Mouse (Mus musculus): ENCODE data around the gene Mad1l1. TPM values are rescaled to one million over a fixed set of nuclear protein-coding genes. Genes with fewer than 3 reads are reported as not detected.

The Mad1l1 gene
- polyA plus RNA-seq, 1 experiment from 2014 or later: 35.1 TPM

DNA sequence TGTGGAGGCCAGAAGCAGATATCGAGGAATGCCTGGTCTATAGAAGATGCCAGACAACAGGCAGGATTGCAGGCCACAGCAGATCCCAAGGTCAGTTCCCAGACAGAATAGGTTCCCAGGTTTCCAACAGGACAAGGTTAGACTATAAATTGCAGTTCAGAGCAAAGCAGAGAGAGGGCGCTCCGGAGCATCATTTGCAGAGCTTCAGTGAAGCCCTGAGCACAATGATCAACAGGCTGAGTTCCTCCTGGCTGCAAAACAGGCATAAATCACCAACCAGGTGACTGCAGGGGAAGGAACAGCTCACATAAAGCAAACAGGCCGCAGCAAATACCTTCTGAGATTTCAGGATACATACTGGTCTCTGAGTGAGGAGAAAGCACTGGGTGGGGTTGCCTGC, 123.6 kb downstream of the Mad1l1 start:
- Histone ChIP-seq H3K4me3 (ENCODE audit: low read depth, low read length) (no peak overlapping the region), H3K4me2 (replicated peaks; ENCODE audit: low read depth, low read length) (no peak overlapping the region), H3K36me3 (ENCODE audit: control insufficient read depth, insufficient read depth, low read length) (0 out of 2 replicates have a peak, but pooled peaks cover 3% of the 10 kb centered on the region), H3K27me3 (ENCODE audit: control insufficient read depth, insufficient read depth, low read length) (no peaks in the 10 kb centered on the region), H3K4me1 (replicated peaks; ENCODE audit: control insufficient read depth, insufficient read depth, low read length) (peaks cover 3% of the 10 kb centered on the region; the same call in 1 of the 2 replicates), H3K9me3 (ENCODE audit: control insufficient read depth, low read length) (no peaks in the 10 kb centered on the region), H3K27ac (ENCODE audit: low read depth, low read length) (no peak overlapping the region), H3K9ac (ENCODE audit: low read depth, low read length) (no peak overlapping the region)
- WGBS: 30% methylated on average over 4 of the region's 4 CpGs
- DNase-seq (ENCODE audit: low spot score): peak; percentile 86
- no peak for ATAC-seq (ENCODE audit: low FRiP score)

- Histone ChIP-seq H3K27ac (ENCODE audit: low read depth, low read length) (no peak overlapping the region), H3K9me3 (ENCODE audit: control insufficient read depth, low read length) (no peaks in the 10 kb centered on the region), H3K36me3 (ENCODE audit: control insufficient read depth, insufficient read depth, low read length) (0 out of 2 replicates have a peak, but pooled peaks cover 3% of the 10 kb centered on the region), H3K27me3 (ENCODE audit: control insufficient read depth, insufficient read depth, low read length) (no peaks in the 10 kb centered on the region), H3K9ac (ENCODE audit: low read depth, low read length) (no peak overlapping the region), H3K4me2 (replicated peaks; ENCODE audit: low read depth, low read length) (no peak overlapping the region), H3K4me1 (replicated peaks; ENCODE audit: control insufficient read depth, insufficient read depth, low read length) (peaks cover 3% of the 10 kb centered on the region; the same call in 1 of the 2 replicates), H3K4me3 (ENCODE audit: low read depth, low read length) (no peak overlapping the region)
- DNase-seq (ENCODE audit: low spot score) (no peak), ATAC-seq (ENCODE audit: low FRiP score) (no peak)
- WGBS: 88% methylated on average over 3 of the region's 3 CpGs
These were observed 124.9 kb downstream of the Mad1l1 start for GRCm38 (mm10) chr5:140196446-140196845.

DNA sequence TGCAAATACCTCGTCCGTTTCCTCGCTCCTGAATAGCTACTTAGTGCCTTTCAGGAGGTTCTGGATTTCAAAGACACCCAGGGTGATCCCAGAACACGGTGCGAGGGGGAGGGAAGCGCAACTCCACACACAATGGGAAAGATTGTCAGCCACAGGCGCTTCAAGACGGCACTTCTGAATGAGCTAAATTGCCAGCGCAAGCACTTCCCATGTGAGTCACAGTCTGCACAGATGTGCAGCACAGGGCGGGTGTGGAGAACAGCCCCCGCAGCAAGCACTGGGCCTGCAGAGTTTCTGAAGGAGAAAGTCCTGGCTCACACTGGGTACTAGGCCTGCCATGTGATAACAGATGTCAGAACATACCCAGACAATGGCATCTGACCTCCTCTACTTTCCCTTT, 127.2 kb downstream of the Mad1l1 start:
- Histone ChIP-seq H3K27ac (ENCODE audit: low read depth, low read length) (no peak overlapping the region), H3K9me3 (ENCODE audit: control insufficient read depth, low read length) (no peaks in the 10 kb centered on the region), H3K4me1 (replicated peaks; ENCODE audit: control insufficient read depth, insufficient read depth, low read length) (peaks cover 3% of the 10 kb centered on the region; the same call in 1 of the 2 replicates), H3K9ac (ENCODE audit: low read depth, low read length) (0 out of 2 replicates have a peak overlapping the region, but pooled peaks have one; percentile 11), H3K27me3 (ENCODE audit: control insufficient read depth, insufficient read depth, low read length) (no peaks in the 10 kb centered on the region), H3K4me3 (ENCODE audit: low read depth, low read length) (no peak overlapping the region), H3K4me2 (replicated peaks; ENCODE audit: low read depth, low read length) (no peak overlapping the region), H3K36me3 (ENCODE audit: control insufficient read depth, insufficient read depth, low read length) (0 out of 2 replicates have a peak, but pooled peaks cover 3% of the 10 kb centered on the region)
- ATAC-seq (ENCODE audit: low FRiP score) (no peak), DNase-seq (ENCODE audit: low spot score) (no peak)
- WGBS: 56% methylated on average over 11 of the region's 11 CpGs

GRCm38 (mm10) chr5:140191539-140191938, 129.8 kb downstream of the Mad1l1 start:
- 64% methylated on average over 4 of the region's 4 CpGs for WGBS
- no peaks in the 10 kb centered on the region for H3K27me3 ChIP-seq (ENCODE audit: control insufficient read depth, insufficient read depth, low read length)
- no peak for ATAC-seq (ENCODE audit: low FRiP score)
- H3K4me1 ChIP-seq (replicated peaks; ENCODE audit: control insufficient read depth, insufficient read depth, low read length): peaks cover 3% of the 10 kb centered on the region; the same call in 1 of the 2 replicates
- no peaks in the 10 kb centered on the region for H3K9me3 ChIP-seq (ENCODE audit: control insufficient read depth, low read length)
- H3K9ac ChIP-seq (ENCODE audit: low read depth, low read length): no peak overlapping the region
- DNase-seq (ENCODE audit: low spot score): no peak
- H3K36me3 ChIP-seq (ENCODE audit: control insufficient read depth, insufficient read depth, low read length): 0 out of 2 replicates have a peak, but pooled peaks cover 3% of the 10 kb centered on the region
- no peak overlapping the region for H3K4me2 ChIP-seq (replicated peaks; ENCODE audit: low read depth, low read length)
- H3K4me3 ChIP-seq (ENCODE audit: low read depth, low read length): no peak overlapping the region
- H3K27ac ChIP-seq (ENCODE audit: low read depth, low read length): no peak overlapping the region

DNA sequence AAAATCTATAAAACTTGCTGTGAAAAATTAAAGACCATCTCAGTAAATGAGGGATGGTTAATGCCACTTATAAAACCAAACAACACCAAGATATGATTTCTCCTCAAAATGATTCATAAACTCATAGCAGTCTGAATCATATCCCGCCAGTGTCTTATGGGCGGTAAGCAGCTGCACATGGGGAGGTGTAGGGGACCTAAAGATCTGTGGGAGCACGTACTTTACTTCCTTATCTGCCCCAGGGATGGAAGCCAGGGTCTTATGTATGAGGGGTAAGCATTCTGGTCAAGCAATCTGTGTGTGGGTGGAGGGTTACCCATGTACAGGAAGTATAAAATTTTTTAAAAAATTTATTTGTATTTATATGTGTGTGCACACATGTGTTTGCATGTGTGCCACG, 135.0 kb downstream of the Mad1l1 start:
- no peak for DNase-seq (ENCODE audit: low spot score)
- WGBS: 94% methylated on average over 4 of the region's 4 CpGs
- no peak for ATAC-seq (ENCODE audit: low FRiP score)
- no peak overlapping the region for H3K27ac ChIP-seq (ENCODE audit: low read depth, low read length)
- H3K4me2 ChIP-seq (replicated peaks; ENCODE audit: low read depth, low read length): no peak overlapping the region
- H3K27me3 ChIP-seq (ENCODE audit: control insufficient read depth, insufficient read depth, low read length): no peaks in the 10 kb centered on the region
- H3K9me3 ChIP-seq (ENCODE audit: control insufficient read depth, low read length): no peaks in the 10 kb centered on the region
- no peaks in the 10 kb centered on the region for H3K36me3 ChIP-seq (ENCODE audit: control insufficient read depth, insufficient read depth, low read length)
- no peak overlapping the region for H3K9ac ChIP-seq (ENCODE audit: low read depth, low read length)
- H3K4me3 ChIP-seq (ENCODE audit: low read depth, low read length): no peak overlapping the region
- no peaks in the 10 kb centered on the region for H3K4me1 ChIP-seq (replicated peaks; ENCODE audit: control insufficient read depth, insufficient read depth, low read length)

DNA sequence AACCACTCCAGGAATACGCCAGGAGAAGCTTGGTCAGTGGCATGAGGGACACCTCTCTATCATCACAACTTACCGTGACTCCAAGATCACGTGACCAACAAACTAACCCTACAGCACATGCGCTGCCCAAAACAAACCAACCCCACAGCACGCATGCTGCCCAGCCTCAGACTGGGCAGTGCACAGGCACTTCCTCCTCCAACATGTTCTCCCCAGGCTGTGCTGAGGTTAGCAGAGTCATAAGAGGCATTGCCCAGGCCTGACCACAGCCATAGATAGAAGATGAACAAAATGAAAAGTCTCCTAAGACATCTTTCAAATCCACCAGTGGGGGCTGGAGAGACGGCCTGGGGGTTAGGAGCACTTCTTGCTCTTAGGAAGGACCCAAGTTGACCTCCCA, 135.6 kb downstream of the Mad1l1 start:
- DNase-seq (ENCODE audit: low spot score) (no peak), ATAC-seq (ENCODE audit: low FRiP score) (no peak)
- no peaks in the 10 kb centered on the region for H3K4me1 ChIP-seq (replicated peaks; ENCODE audit: control insufficient read depth, insufficient read depth, low read length)
- no peak overlapping the region for H3K4me2 ChIP-seq (replicated peaks; ENCODE audit: low read depth, low read length)
- no peak overlapping the region for H3K27ac ChIP-seq (ENCODE audit: low read depth, low read length)
- no peaks in the 10 kb centered on the region for H3K36me3 ChIP-seq (ENCODE audit: control insufficient read depth, insufficient read depth, low read length)
- no peaks in the 10 kb centered on the region for H3K27me3 ChIP-seq (ENCODE audit: control insufficient read depth, insufficient read depth, low read length)
- WGBS: 95% methylated on average over 6 of the region's 6 CpGs
- H3K9ac ChIP-seq (ENCODE audit: low read depth, low read length): no peak overlapping the region
- no peak overlapping the region for H3K4me3 ChIP-seq (ENCODE audit: low read depth, low read length)
- no peaks in the 10 kb centered on the region for H3K9me3 ChIP-seq (ENCODE audit: control insufficient read depth, low read length)

DNA sequence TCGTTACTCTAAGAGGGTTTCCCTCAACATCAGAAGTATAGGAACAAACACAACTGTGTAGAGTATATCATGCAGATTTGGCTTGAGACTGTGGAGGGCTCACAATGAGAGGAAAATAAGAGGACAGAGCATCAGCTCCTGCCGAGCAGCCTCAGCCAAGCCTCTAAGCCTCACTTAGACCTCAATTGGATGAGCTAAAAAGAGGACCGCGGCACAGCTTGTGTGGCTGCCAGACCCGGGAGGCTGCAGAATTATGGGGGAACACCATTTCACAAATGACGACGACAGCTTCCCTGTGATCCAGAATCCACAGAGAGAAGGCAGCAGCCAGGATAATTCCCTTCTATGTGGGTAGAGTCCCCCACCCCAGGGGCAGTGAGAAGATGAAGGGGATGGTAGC, 138.0 kb downstream of the Mad1l1 start:
- Histone ChIP-seq H3K4me2 (replicated peaks; ENCODE audit: low read depth, low read length) (no peak overlapping the region), H3K36me3 (ENCODE audit: control insufficient read depth, insufficient read depth, low read length) (no peaks in the 10 kb centered on the region), H3K4me1 (replicated peaks; ENCODE audit: control insufficient read depth, insufficient read depth, low read length) (no peaks in the 10 kb centered on the region), H3K4me3 (ENCODE audit: low read depth, low read length) (no peak overlapping the region), H3K27me3 (ENCODE audit: control insufficient read depth, insufficient read depth, low read length) (no peaks in the 10 kb centered on the region), H3K9me3 (ENCODE audit: control insufficient read depth, low read length) (no peaks in the 10 kb centered on the region), H3K27ac (ENCODE audit: low read depth, low read length) (no peak overlapping the region), H3K9ac (ENCODE audit: low read depth, low read length) (no peak overlapping the region)
- DNase-seq (ENCODE audit: low spot score) (no peak), ATAC-seq (ENCODE audit: low FRiP score) (no peak)
- WGBS: 88% methylated on average over 7 of the region's 7 CpGs

DNA sequence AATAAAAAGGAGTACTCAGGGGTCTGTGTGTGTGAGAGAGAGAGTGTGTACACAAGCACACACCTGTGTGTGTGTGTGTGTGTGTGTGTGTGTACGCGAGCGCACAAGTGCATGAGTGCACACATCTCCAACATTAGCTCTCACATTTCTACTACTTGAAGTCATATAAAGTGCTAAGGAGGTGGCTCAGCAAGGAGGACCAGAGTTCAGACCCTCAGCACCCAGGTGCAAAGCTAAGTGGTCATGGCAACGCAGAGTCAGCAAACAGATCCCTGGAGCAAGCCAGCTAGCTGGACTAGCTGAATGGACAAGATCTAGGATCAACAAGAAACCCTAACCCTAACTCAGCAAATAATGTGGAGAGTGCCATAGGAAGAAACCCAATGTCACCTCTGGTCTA, 139.0 kb downstream of the Mad1l1 start:
- Histone ChIP-seq H3K9ac (ENCODE audit: low read depth, low read length) (no peak overlapping the region), H3K27me3 (ENCODE audit: control insufficient read depth, insufficient read depth, low read length) (no peaks in the 10 kb centered on the region), H3K36me3 (ENCODE audit: control insufficient read depth, insufficient read depth, low read length) (no peaks in the 10 kb centered on the region), H3K27ac (ENCODE audit: low read depth, low read length) (no peak overlapping the region), H3K4me1 (replicated peaks; ENCODE audit: control insufficient read depth, insufficient read depth, low read length) (no peaks in the 10 kb centered on the region), H3K4me2 (replicated peaks; ENCODE audit: low read depth, low read length) (no peak overlapping the region), H3K4me3 (ENCODE audit: low read depth, low read length) (no peak overlapping the region), H3K9me3 (ENCODE audit: control insufficient read depth, low read length) (no peaks in the 10 kb centered on the region)
- ATAC-seq (ENCODE audit: low FRiP score) (no peak), DNase-seq (ENCODE audit: low spot score) (no peak)
- 95% methylated on average over 4 of the region's 4 CpGs for WGBS

DNA sequence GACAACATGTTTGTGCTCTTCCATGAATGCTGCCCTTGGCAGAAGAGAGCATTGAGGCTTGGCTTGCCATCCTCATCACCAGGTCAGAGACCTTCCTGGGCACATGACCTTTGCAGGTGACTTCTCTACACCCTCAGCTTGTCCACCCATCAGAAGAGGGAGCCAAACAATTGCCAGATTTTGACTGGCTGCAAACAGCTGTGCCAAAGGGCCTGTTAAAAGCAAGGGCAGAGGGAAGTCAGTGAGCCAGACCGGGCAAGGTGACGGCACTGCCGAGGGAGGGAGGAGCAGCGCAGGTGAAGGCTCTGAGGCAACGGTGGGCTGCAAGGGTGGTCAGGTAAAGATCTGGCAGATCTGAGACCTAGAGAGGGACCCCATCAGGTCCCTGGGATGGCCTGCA, 141.3 kb downstream of the Mad1l1 start:
- WGBS: 94% methylated on average over 5 of the region's 5 CpGs

More for the DNA sequence above, 141.3 kb downstream of the Mad1l1 start:
- Histone ChIP-seq H3K4me2 (replicated peaks; ENCODE audit: low read depth, low read length) (no peak overlapping the region), H3K36me3 (ENCODE audit: control insufficient read depth, insufficient read depth, low read length) (no peaks in the 10 kb centered on the region), H3K4me3 (ENCODE audit: low read depth, low read length) (no peak overlapping the region), H3K4me1 (replicated peaks; ENCODE audit: control insufficient read depth, insufficient read depth, low read length) (0 out of 2 replicates have a peak, but pooled peaks cover 3% of the 10 kb centered on the region), H3K9ac (ENCODE audit: low read depth, low read length) (no peak overlapping the region), H3K9me3 (ENCODE audit: control insufficient read depth, low read length) (no peaks in the 10 kb centered on the region), H3K27me3 (ENCODE audit: control insufficient read depth, insufficient read depth, low read length) (no peaks in the 10 kb centered on the region), H3K27ac (ENCODE audit: low read depth, low read length) (no peak overlapping the region)
- DNase-seq (ENCODE audit: low spot score): no peak
- ATAC-seq (ENCODE audit: low FRiP score): no peak
